Mouse (Mus musculus): Measurements from ENCODE around the gene Ppp2r5d.

Ppp2r5d gene

GRCm38 (mm10) chr17:46644152-46644805 is 60.6 kb downstream of the Ppp2r5d start:
- DNase-seq, result no peak

GRCm38 (mm10) chr17:46642060-46642459 is 62.9 kb downstream of the Ppp2r5d start:
- DNase-seq, result no peak

- no peak for DNase-seq
Observed at GRCm38 (mm10) chr17:46639929-46640328, 65.0 kb downstream of the Ppp2r5d start.

- peak; percentile 60 for DNase-seq
Observed at GRCm38 (mm10) chr17:46636831-46637523, 67.9 kb downstream of the Ppp2r5d start.

Data from right cerebral cortex, postnatal 25 days (tissue).